Mouse (Mus musculus): ENCODE results near the gene Zfp354c. TPM values are rescaled to one million over a fixed set of nuclear protein-coding genes. Genes with fewer than 3 reads are reported as not detected.

Zfp354c gene
- total and polyA plus RNA-seq, 3 experiments = 1.1 to 2.2 (median 2.1) TPM

GRCm38 (mm10) chr11:50768995-50769749, 58.4 kb downstream of the Zfp354c start:
- H3K36me3 ChIP-seq (replicated peaks in 1 of 2; ENCODE audit: control insufficient read depth in 1 of 2, insufficient read depth in 1 of 2, low read length in 1 of 2) = no peaks in the 10 kb centered on the region
- TF ChIP-seq MAX (IDR thresholded peaks at IDR 0.05; ENCODE audit: low read length) = no peak
- TF ChIP-seq RAD21 (IDR thresholded peaks at IDR 0.05; ENCODE audit: low read depth, low read length) = peak; percentile 88
- TF ChIP-seq SMC3 (IDR thresholded peaks at IDR 0.05; ENCODE audit: low read depth, low read length) = peak; percentile 79
- no peak for TF ChIP-seq HCFC1 (IDR thresholded peaks at IDR 0.05; ENCODE audit: low read depth, low read length)
- TF ChIP-seq CTCF (conservative IDR thresholded peaks at IDR 0.05 in 1 of 2, IDR thresholded peaks at IDR 0.05 in 1 of 2; ENCODE audit: low read depth in 2 of 2, low read length in 2 of 2) = peak; percentile 90 to 93
- dilution Hi-C loops (cut with MboI; ENCODE audit: extremely low pct_ligation_motif_present, extremely low pct_unique_long_range_greater_than_20kb, low sequenced_read_pairs) = no loop called here
- peak; percentile 80 for DNase-seq (ENCODE audit: extremely low read depth)
- peak overlapping the region; percentile 7; the same call in 1 of the 2 replicates for H3K4me2 ChIP-seq (ENCODE audit: insufficient read depth, low read depth, poor library complexity, severe bottlenecking)
- H3K9ac ChIP-seq (ENCODE audit: insufficient read depth, low read depth) = no peak overlapping the region
- H3K27me3 ChIP-seq (replicated peaks) = peaks cover 80% of the 10 kb centered on the region
- in situ Hi-C loops (cut with MboI; ENCODE audit: low pct_ligation_motif_present, low pct_unique_long_range_greater_than_20kb, low sequenced_read_pairs) = loop anchor here (10.0 kb wide), 1 partner anchor 334 kb away; the partner anchor contains the start of gene Rufy1
- H3K4me1 ChIP-seq (ENCODE audit: control insufficient read depth in 1 of 2, insufficient read depth in 2 of 2) = peaks cover 0 to 3% of the 10 kb centered on the region in 2 experiments; a peak in 2 of 4 replicates
- no peak overlapping the region for H3K4me3 ChIP-seq (replicated peaks in 1 of 3; ENCODE audit: low read depth in 2 of 3, low read length in 2 of 3, poor library complexity in 1 of 3)
- no peak overlapping the region for H3K27ac ChIP-seq (ENCODE audit: insufficient read depth, low read depth)
- H3K9me3 ChIP-seq (replicated peaks; ENCODE audit: low read length) = no peaks in the 10 kb centered on the region
- H3K79me2 ChIP-seq (replicated peaks; ENCODE audit: control insufficient read depth, extremely low read depth, insufficient read depth, poor library complexity, severe bottlenecking) = no peaks in the 10 kb centered on the region

- Histone ChIP-seq H3K9me3 (replicated peaks; ENCODE audit: low read length) (peaks cover 4% of the 10 kb centered on the region), H3K27me3 (replicated peaks) (peaks cover 82% of the 10 kb centered on the region), H3K36me3 (replicated peaks in 1 of 2; ENCODE audit: control insufficient read depth in 1 of 2, insufficient read depth in 1 of 2, low read length in 1 of 2) (no peaks in the 10 kb centered on the region), H3K9ac (ENCODE audit: insufficient read depth, low read depth) (no peak overlapping the region), H3K27ac (ENCODE audit: insufficient read depth, low read depth) (no peak overlapping the region), H3K4me2 (ENCODE audit: insufficient read depth, low read depth, poor library complexity, severe bottlenecking) (no peak overlapping the region), H3K79me2 (replicated peaks; ENCODE audit: control insufficient read depth, extremely low read depth, insufficient read depth, poor library complexity, severe bottlenecking) (no peaks in the 10 kb centered on the region), H3K4me1 (ENCODE audit: control insufficient read depth in 1 of 2, insufficient read depth in 2 of 2) (peaks cover 0 to 3% of the 10 kb centered on the region in 2 experiments; a peak in 2 of 4 replicates), H3K4me3 (replicated peaks in 1 of 3; ENCODE audit: low read depth in 2 of 3, low read length in 2 of 3, poor library complexity in 1 of 3) (no peak overlapping the region)
- DNase-seq (ENCODE audit: extremely low read depth) = peak; percentile 56
- in situ Hi-C loops (cut with MboI; ENCODE audit: low pct_ligation_motif_present, low pct_unique_long_range_greater_than_20kb, low sequenced_read_pairs) (loop anchor here (10.0 kb wide), 1 partner anchor 332 kb away; the partner anchor contains the start of gene Rufy1), dilution Hi-C loops (cut with MboI; ENCODE audit: extremely low pct_ligation_motif_present, extremely low pct_unique_long_range_greater_than_20kb, low sequenced_read_pairs) (no loop called here)
- TF ChIP-seq RAD21 (IDR thresholded peaks at IDR 0.05; ENCODE audit: low read depth, low read length) = peak; percentile 74
- TF ChIP-seq NELFE (IDR thresholded peaks at IDR 0.05; ENCODE audit: low read depth, low read length) = peak; percentile 27; the same call in 1 of the 2 replicates
- TF ChIP-seq SIN3A (IDR thresholded peaks at IDR 0.05; ENCODE audit: low read length) = no peak
- no peak for TF ChIP-seq ZC3H11A (IDR thresholded peaks at IDR 0.05; ENCODE audit: low read depth, low read length)
- TF ChIP-seq MAZ (IDR thresholded peaks at IDR 0.05; ENCODE audit: low read depth, low read length) = no peak
- no peak for TF ChIP-seq MEF2A (IDR thresholded peaks at IDR 0.05; ENCODE audit: borderline replicate concordance, low read depth, low read length)
- peak; percentile 78 to 79 for TF ChIP-seq CTCF (conservative IDR thresholded peaks at IDR 0.05 in 1 of 2, IDR thresholded peaks at IDR 0.05 in 1 of 2; ENCODE audit: low read depth in 2 of 2, low read length in 2 of 2)
- no peak for TF ChIP-seq EP300 (IDR thresholded peaks at IDR 0.05; ENCODE audit: low read length)
- TF ChIP-seq IRF4 (IDR thresholded peaks at IDR 0.05; ENCODE audit: low read depth, low read length) = no peak
- TF ChIP-seq CHD2 (IDR thresholded peaks at IDR 0.05; ENCODE audit: low read length) = no peak
- TF ChIP-seq PAX5 (IDR thresholded peaks at IDR 0.05; ENCODE audit: low read length) = no peak
- peak; percentile 62 for TF ChIP-seq SMC3 (IDR thresholded peaks at IDR 0.05; ENCODE audit: low read depth, low read length)
Observed at GRCm38 (mm10) chr11:50767039-50767438, 60.5 kb downstream of the Zfp354c start.
